Mouse (Mus musculus): ENCODE measurements around the gene Olfr279.

DNA sequence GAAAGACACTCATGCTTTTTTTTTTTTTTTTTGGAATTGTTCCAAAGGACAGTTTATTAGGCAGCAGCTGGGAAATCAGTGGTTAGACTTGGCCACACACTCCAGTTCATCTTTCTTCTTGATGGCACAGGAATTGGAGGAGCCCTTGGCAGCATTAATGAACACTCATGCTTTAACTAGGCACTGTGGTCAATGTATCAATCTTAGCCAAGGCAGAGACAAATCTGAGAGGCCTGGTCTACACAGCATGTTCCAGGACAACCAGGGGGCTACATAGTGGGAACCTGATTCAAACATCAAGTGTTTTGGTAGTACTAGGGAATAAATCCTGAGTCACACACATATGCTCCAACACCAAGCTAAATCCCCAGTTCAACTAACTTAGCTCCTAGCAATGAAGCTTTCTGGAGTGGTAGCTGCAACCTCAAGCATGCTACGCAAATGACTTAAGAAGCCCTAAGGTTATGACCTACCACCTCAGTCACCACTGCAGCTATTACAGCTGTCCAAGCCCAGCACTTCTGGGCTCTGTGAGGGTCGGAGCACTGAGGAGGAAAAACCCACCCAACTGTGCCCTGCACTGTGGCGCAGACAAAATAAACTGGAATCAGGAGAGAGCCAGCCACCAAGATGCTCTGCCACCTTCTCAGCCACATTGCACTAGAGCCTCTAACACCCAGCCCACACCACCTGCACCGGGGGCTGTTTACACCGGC lies 35.0 kb downstream of the Olfr279 start:
- no peak for TF ChIP-seq CTCF (IDR thresholded peaks at IDR 0.05; ENCODE audit: low read depth, low read length)
- no peak for TF ChIP-seq EP300 (IDR thresholded peaks at IDR 0.05; ENCODE audit: insufficient read depth, low read depth, low read length)
- no peak for TF ChIP-seq POLR2A (IDR thresholded peaks at IDR 0.05; ENCODE audit: insufficient read depth, low read length)
